Mouse (Mus musculus): Measurements from ENCODE around the gene Phc1.

DNA sequence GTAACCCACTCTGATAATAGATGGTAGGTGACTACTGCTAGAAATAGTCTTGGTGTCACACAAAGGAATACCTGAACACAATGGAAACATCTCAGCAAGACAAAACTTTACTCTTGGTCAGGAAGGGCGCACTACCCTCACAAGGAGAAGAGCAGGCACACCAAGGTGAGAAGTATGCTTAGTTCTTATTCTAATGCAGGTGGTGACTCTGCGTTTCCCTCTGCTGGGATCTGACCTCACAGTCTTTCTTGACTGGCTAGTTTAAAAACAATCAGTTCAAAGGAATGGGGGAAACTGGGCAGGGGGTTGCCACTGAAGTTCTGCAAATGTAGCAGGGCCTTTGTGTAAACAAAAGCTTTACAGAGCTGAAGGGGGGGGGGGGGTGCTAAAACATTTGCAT, 25.9 kb upstream of the Phc1 start:
- TF ChIP-seq CTCF (IDR thresholded peaks at IDR 0.05): no peak
- TF ChIP-seq EP300 (IDR thresholded peaks at IDR 0.05): no peak
